Mouse (Mus musculus) forebrain, embryonic 14.5 days (tissue): Measurements from ENCODE around the gene Ddn. TPM values are rescaled to one million over a fixed set of nuclear protein-coding genes. Genes with fewer than 3 reads are reported as not detected.

Experiments used
- ATAC-seq: fragments of 200-750 bp; cut with Nextera tagmentation; 2 replicates; pipeline ENCODE4 v1.8.0; 2017; ENCODE audit warnings: mild to moderate bottlenecking, moderate library complexity
- DNase-seq: peaks from one replicate; pipeline ENCODE4 v3.0.0-alpha.2; 2015; ENCODE audit warnings: low spot score
- H3K27ac ChIP-seq: fragments of 300-500 bp; sonication (generic); 2 replicates; pipeline ENCODE4 v1.5.1; 2014; ENCODE audit warnings: low read depth, mild to moderate bottlenecking, control low read depth, low read length, moderate library complexity
- H3K27me3 ChIP-seq: fragments of 300-500 bp; sonication (generic); replicated peaks from 2 replicates; pipeline ENCODE4 v1.6.1; 2014; ENCODE audit warnings: low read length, control low read depth, mixed read lengths; ENCODE audit not compliant: control insufficient read depth, insufficient read depth
- H3K36me3 ChIP-seq: fragments of 300-500 bp; sonication (generic); 2 replicates; pipeline ENCODE4 v1.6.1; 2014; ENCODE audit warnings: low read length, control low read depth; ENCODE audit not compliant: control insufficient read depth, insufficient read depth
- H3K4me1 ChIP-seq: fragments of 300-500 bp; sonication (generic); 2 replicates; pipeline ENCODE4 v1.6.1; 2014; ENCODE audit warnings: antibody characterized with exemption, low read length, control low read depth; ENCODE audit not compliant: control insufficient read depth, insufficient read depth
- H3K4me2 ChIP-seq: fragments of 300-500 bp; sonication (generic); 2 replicates; pipeline ENCODE4 v1.6.1; 2014; ENCODE audit warnings: mild to moderate bottlenecking, control low read depth, low read length
- H3K4me3 ChIP-seq: fragments of 300-500 bp; sonication (generic); 2 replicates; pipeline ENCODE4 v1.5.1; 2014; ENCODE audit warnings: low read depth, low read length, control low read depth
- H3K9ac ChIP-seq: fragments of 300-500 bp; sonication (generic); 2 replicates; pipeline ENCODE4 v1.6.1; 2014; ENCODE audit warnings: mild to moderate bottlenecking, low read length, control low read depth, moderate library complexity
- H3K9me3 ChIP-seq: fragments of 300-500 bp; sonication (generic); replicated peaks from 2 replicates; pipeline ENCODE4 v1.6.1; 2016; ENCODE audit warnings: low read length, control low read depth, mixed read lengths; ENCODE audit not compliant: control insufficient read depth
- WGBS: fragments of 180-500 bp; shearing (Covaris S2); extraction: QIAGEN DNeasy Blood & Tissue Kit; methylation state at CpG from one replicate; pipeline ENCODE4 v1.1.7; 2014; 5-methylcytosine and 5-hydroxymethylcytosine counted together
- polyA plus RNA-seq: library from polyadenylated mRNA; unstranded; fragments of >200 nt; fragmentation: Nextera tagmentation; extraction: Ambion mirVana; gene quantifications from 2 replicates; pipeline ENCODE4 v1.2.1, GENCODE M21; 2014

Ddn gene
- polyA plus RNA-seq, 1 experiment from 2014 or later, result 0.33 TPM

DNA sequence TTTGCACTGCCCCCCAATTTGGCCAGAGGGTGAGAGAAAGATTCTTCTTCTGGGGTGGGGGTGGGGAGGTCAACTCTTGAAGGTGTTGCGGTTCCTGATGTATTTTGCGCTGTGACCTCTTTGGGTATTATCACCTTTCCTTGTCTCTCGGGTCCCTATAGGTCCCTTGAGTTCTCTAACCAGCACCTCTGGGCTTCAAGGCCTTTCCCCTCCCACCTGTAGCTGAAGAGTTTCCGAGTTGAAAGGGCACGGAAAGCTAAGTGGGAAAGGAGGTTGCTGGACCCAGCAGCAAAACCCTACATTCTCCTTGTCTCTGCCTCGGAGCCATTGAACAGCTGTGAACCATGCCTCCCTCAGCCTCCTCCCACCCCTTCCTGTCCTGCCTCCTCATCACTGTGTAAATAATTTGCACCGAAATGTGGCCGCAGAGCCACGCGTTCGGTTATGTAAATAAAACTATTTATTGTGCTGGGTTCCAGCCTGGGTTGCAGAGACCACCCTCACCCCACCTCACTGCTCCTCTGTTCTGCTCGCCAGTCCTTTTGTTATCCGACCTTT is 16.1 kb downstream of the Ddn start:
- H3K36me3 ChIP-seq, result no peaks in the 10 kb centered on the region
- ATAC-seq (no peak), DNase-seq (no peak)
- H3K9ac ChIP-seq, result no peak overlapping the region
- H3K4me3 ChIP-seq, result peak overlapping the region; percentile 25; the same call in 1 of the 2 replicates
- peak overlapping the region; percentile 39; the same call in 1 of the 2 replicates for H3K4me2 ChIP-seq
- no peak overlapping the region for H3K27ac ChIP-seq
- peaks cover 92% of the 10 kb centered on the region for H3K27me3 ChIP-seq
- H3K9me3 ChIP-seq, result no peaks in the 10 kb centered on the region
- H3K4me1 ChIP-seq, result peaks cover 10% of the 10 kb centered on the region
- WGBS, result 2% methylated on average over 13 of the region's 13 CpGs

- Histone ChIP-seq H3K27ac (no peak overlapping the region), H3K4me3 (peak overlapping the region; percentile 25), H3K4me2 (peak overlapping the region; percentile 39), H3K36me3 (no peaks in the 10 kb centered on the region), H3K4me1 (peaks cover 5% of the 10 kb centered on the region; the same call in 1 of the 2 replicates), H3K9me3 (no peaks in the 10 kb centered on the region), H3K9ac (no peak overlapping the region), H3K27me3 (peaks cover 97% of the 10 kb centered on the region)
- WGBS, result under 1% methylated on average over 75 of the region's 75 CpGs
- peak; percentile 57 for DNase-seq
- ATAC-seq, result no peak
Observed at GRCm38 (mm10) chr15:98792233-98793020, 16.9 kb downstream of the Ddn start.

GRCm38 (mm10) chr15:98791771-98792170 is 17.5 kb downstream of the Ddn start:
- DNase-seq, result no peak
- no peak overlapping the region for H3K4me3 ChIP-seq
- 1% methylated on average over 23 of the region's 23 CpGs for WGBS

GRCm38 (mm10) chr15:98791221-98791620 is 18.1 kb downstream of the Ddn start:
- Histone ChIP-seq H3K4me3 (no peak overlapping the region), H3K27me3 (peaks cover 94% of the 10 kb centered on the region), H3K4me2 (no peak overlapping the region), H3K27ac (no peak overlapping the region), H3K36me3 (no peaks in the 10 kb centered on the region), H3K9ac (no peak overlapping the region), H3K9me3 (no peaks in the 10 kb centered on the region), H3K4me1 (no peaks in the 10 kb centered on the region)
- no peak for DNase-seq
- no peak for ATAC-seq
- 1% methylated on average over 12 of the region's 12 CpGs for WGBS

More at GRCm38 (mm10) chr15:98791771-98792170, 17.5 kb downstream of the Ddn start:
- H3K36me3 ChIP-seq, result no peaks in the 10 kb centered on the region
- no peak overlapping the region for H3K4me2 ChIP-seq
- H3K9me3 ChIP-seq, result no peaks in the 10 kb centered on the region
- peaks cover 98% of the 10 kb centered on the region for H3K27me3 ChIP-seq
- no peak overlapping the region for H3K9ac ChIP-seq
- no peak overlapping the region for H3K27ac ChIP-seq
- ATAC-seq, result no peak
- H3K4me1 ChIP-seq, result peaks cover under 1% of the 10 kb centered on the region; the same call in 1 of the 2 replicates

GRCm38 (mm10) chr15:98790761-98791160 is 18.5 kb downstream of the Ddn start:
- H3K36me3 ChIP-seq, result no peaks in the 10 kb centered on the region
- no peak overlapping the region for H3K4me3 ChIP-seq
- no peak overlapping the region for H3K27ac ChIP-seq
- peaks cover 92% of the 10 kb centered on the region for H3K27me3 ChIP-seq
- no peak for ATAC-seq
- H3K4me1 ChIP-seq, result no peaks in the 10 kb centered on the region
- no peak overlapping the region for H3K9ac ChIP-seq
- under 1% methylated on average over 23 of the region's 23 CpGs for WGBS
- no peaks in the 10 kb centered on the region for H3K9me3 ChIP-seq
- no peak overlapping the region for H3K4me2 ChIP-seq
- DNase-seq, result no peak

DNA sequence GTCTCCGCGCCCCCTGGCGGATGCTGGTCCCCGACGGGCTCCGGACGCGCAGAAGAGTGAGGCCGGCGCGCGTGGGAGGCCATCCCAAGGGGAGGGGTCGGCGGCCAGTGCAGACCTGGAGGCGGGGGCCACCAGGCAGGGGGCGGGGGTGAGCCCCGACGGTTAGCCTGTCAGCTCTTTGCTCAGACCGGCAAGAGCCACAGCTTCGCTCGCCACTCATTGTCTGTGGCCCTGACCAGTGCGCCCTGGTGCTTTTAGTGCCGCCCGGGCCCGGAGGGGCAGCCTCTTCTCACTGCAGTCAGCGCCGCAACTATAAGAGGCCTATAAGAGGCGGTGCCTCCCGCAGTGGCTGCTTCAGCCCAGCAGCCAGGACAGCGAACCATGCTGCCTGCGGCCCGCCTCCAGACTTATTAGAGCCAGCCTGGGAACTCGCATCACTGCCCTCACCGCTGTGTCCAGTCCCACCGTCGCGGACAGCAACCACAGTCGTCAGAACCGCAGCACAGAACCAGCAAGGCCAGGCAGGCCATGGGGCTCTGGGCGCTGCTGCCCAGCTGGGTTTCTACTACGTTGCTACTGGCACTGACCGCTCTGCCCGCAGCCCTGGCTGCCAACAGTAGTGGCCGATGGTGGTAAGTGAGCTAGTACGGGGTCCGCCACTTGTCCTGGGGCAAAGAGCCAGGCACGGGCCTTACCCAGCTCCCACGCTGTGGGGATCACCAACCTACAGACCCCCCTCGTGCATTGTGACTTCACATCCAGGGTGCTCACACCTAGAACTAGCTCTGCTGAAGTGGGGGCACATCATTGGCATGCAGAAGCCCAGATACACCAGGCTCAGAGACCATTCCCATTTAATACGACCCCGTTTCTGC is 19.4 kb downstream of the Ddn start, which contains the start of gene Wnt1:
Gene Wnt1, plus strand, starts transcription at position 197 of the 875 bp plus-strand sequence.
- no peak within 1 kb of the TSS for H3K9ac ChIP-seq
- no peaks in the 10 kb centered on the region for H3K9me3 ChIP-seq
- H3K4me3 ChIP-seq, result peak within 1 kb of the TSS; percentile 6; the same call in 1 of the 2 replicates
- peaks cover 86% of the 10 kb centered on the region for H3K27me3 ChIP-seq
- 1% methylated on average over 43 of the region's 51 CpGs for WGBS
- ATAC-seq, result no peak
- H3K4me1 ChIP-seq, result no peaks in the 10 kb centered on the region
- peak; percentile 46 for DNase-seq
- no peak within 1 kb of the TSS for H3K4me2 ChIP-seq
- H3K27ac ChIP-seq, result no peak within 1 kb of the TSS
- H3K36me3 ChIP-seq, result no peaks in the 10 kb centered on the region

DNA sequence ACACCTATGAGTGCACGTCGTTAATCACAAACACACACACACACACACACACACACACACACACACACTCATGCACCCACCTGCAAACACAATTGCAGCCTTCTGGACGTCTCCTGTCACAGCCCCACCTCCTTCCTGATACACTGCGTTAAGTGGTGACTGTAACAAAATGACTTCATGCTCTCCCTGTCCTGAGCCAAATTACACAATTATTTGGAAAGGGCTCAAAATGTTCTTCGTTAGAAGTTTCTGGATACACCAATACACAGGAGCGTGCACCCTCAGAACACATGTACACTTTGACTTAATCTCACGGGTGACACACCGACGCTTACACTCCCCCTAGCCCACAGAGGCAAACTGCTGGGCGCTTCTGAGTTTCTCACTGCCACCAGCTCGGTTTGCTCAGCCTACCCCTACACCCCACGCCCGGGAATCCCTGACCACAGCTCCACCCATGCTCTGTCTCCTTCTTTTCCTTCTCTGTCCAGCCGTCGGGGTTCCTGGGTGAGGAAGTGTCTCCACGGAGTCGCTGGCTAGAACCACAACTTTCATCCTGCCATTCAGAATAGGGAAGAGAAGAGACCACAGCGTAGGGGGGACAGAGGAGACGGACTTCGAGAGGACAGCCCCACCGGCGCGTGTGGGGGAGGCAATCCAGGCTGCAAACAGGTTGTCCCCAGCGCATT is 20.2 kb downstream of the Ddn start:
- no peaks in the 10 kb centered on the region for H3K4me1 ChIP-seq
- H3K27me3 ChIP-seq, result peaks cover 78% of the 10 kb centered on the region
- no peaks in the 10 kb centered on the region for H3K9me3 ChIP-seq
- H3K36me3 ChIP-seq, result no peaks in the 10 kb centered on the region
- H3K27ac ChIP-seq, result no peak overlapping the region
- ATAC-seq, result no peak
- WGBS, result 10% methylated on average over 24 of the region's 24 CpGs
- peak overlapping the region; percentile 6; the same call in 1 of the 2 replicates for H3K4me3 ChIP-seq
- DNase-seq, result no peak
- H3K4me2 ChIP-seq, result no peak overlapping the region
- no peak overlapping the region for H3K9ac ChIP-seq

DNA sequence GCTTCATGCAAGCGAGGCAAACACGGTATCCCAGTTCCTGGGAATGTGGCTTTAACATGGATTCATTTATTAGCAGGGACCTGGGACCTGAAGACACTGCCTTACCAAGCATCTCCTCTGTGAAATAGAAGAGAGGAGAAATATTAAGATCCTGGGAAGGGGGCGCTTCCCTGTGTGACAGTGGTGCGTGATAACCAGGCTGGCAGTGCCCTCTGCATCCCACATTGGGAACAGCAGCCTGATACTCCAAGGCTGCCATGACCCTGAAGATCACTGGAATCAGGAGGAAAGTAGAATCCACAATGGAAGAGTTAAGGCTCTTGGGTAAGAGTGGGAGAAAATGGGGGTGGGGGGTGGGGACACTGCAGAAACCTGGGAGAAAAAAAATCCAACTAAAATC is 21.4 kb downstream of the Ddn start:
- peak; percentile 60 for DNase-seq
- H3K4me2 ChIP-seq, result no peak overlapping the region
- WGBS, result 24% methylated on average over 4 of the region's 4 CpGs
- no peak overlapping the region for H3K4me3 ChIP-seq
- no peak overlapping the region for H3K27ac ChIP-seq
- no peak overlapping the region for H3K9ac ChIP-seq
- H3K36me3 ChIP-seq, result no peaks in the 10 kb centered on the region
- H3K27me3 ChIP-seq, result peaks cover 69% of the 10 kb centered on the region
- H3K9me3 ChIP-seq, result no peaks in the 10 kb centered on the region
- ATAC-seq, result no peak
- no peaks in the 10 kb centered on the region for H3K4me1 ChIP-seq
